Mouse (Mus musculus): ENCODE results near the gene 1700029H14Rik.

Gene 1700029H14Rik

DNA sequence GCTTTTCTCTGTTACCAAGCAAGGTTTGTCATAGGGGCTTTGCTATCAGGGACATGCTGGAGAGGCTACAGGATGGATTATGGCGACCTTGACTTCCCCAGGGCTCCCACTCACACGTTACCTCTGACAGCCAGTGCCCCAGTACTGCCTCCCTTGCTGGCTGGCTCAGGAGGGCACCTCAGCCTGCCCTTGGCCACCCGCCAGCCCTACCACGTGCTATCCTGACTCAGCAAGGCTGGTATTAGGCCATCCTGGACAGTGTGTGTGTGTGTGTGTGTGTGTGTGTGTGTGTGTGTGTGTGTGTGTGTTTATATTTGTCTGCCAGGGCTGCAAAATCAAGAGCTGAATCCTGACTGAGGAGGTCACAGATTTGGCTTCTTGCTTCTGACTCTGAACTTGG lies 55.4 kb downstream of the 1700029H14Rik start:
- DNase-seq (ENCODE audit: extremely low read depth, low read depth): no peak

DNA sequence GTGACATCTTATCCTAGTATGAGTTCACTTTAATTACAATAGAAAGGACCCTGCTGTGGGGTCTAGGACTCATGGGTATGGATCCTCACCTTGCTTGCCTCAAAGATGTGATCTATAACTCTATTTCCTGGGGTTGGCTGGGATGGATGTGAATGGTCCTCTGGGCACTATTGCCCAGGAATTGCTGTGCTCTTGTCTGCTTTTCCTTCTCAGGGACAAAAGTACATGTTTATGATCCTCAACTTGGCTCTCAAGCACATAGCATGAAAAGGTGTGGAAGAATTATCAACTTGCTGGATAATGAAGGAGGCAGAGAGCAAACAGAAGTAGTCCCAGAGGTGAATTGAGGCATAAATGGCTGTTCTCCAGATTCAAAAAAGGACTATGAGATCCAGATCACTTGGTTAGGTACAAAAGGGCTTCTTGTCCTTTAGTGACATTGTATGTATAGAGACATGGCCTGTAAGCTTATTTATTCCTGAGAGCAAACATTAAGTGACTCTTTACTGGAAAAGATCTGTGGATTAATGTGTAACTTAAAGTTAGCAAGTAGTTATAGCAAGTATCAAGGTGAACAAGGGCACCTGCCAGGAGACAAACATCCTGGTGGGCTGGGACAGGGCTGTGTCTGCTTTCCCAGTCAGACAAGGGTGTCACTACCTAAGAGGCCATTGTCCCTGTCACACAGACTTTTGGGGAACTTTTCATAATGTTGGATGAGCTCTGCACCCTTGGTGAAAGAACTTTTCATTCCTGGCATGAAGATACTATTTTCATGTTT lies 57.2 kb downstream of the 1700029H14Rik start:
- no peak for DNase-seq (ENCODE audit: extremely low read depth, low read depth)

DNA sequence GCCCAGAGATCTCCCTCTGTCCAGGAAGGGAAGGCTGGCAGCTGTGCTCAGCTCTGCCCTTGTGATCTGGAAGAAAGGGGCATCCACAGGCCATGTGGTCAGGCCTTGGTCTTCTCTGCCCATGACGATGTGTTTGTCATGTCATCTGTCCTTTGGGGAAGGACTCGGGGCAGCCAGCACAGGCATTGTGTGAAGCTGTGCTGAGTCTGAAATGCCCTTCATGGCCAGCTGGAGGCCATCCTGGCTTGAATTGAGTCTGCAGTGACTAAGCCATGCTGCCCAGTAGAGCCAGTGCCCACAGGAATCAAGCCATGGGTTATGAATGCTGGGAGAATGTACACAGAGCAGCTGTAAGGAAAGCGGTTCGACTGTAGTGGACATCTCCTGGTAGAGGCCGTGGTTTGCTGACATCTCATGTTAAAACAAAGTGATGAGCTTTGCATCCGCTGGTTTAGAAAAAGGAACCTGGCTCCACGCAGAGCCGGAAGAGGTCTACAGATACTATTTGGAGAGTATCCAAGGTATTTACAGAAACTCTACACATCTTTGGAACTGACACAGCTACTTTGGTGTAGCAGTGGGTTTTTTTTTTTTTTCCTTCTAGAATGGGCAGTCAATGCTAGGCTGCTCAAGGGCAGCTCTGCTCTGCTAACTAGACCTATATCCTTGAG lies 58.2 kb downstream of the 1700029H14Rik start:
- peak; percentile 59 for DNase-seq (ENCODE audit: extremely low read depth, low read depth)

DNA sequence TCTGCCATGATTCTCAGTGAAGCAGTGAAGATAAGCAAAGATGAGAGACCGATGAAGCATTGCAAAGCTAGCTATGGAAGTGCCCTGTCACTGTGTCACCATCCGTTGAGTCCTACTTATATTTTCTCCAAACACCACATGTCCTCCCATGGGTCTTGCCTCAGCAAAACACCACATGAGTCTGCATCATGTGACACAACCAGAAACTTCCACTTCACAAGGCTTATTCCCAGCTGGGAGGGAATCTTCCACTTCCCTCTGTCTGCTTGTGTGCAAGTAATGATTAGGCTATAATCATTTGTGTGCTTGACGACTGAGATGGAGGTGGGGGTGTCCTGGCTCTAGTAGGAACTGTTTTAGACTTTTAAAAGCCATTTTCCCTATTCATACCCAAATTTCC lies 61.0 kb downstream of the 1700029H14Rik start:
- no peak for DNase-seq (ENCODE audit: extremely low read depth, low read depth)
